Mouse (Mus musculus): Measurements from ENCODE around the gene Znrf3. TPM values are rescaled to one million over a fixed set of nuclear protein-coding genes. Genes with fewer than 3 reads are reported as not detected.

Gene Znrf3
- polyA plus RNA-seq, 1 experiment from 2014 or later: 5.4 TPM

DNA sequence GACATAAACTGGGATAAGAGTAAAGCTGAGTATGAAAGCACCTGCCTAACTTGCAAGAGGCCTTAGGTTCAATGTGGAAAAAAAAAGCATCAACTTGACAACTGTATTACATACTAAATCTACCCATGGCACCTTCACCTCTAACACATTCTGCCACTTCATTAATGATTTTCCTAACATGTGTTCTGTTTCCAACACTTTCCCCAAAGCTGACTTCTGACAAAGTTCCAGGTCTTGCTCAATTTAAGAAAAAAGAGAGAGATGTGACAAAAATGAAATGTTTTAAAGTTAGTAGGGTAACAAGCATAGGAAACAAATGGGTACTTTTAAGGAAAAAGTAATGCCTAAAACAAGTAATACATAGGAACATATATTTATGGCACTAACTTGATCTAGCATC, 76.2 kb downstream of the Znrf3 start:
- Histone ChIP-seq H3K9me3 (replicated peaks) (no peaks in the 10 kb centered on the region), H3K4me3 (no peak overlapping the region)
- no peak for ATAC-seq

DNA sequence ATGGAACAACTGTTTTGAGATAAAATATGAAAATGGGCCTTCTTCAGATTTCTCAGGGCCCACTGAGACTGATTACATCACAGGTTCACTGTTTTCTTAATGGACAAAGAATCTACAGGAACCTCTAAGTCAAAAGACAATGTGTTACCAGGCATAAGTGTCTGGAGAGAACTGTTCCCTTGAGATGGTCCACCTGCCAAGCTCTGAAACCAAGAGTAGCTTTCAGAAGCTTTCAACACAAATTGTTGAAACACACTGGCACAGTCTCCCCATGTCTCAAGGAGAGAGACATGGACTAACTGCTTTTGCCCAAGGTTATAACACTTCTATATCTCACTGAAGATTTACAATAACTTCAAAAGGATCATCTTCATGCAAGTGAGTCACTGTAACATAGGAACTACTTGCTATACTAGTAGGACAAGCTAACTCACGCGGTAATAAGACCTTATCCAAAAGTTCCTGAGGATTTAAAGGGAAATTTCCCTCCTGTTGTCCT, 89.3 kb downstream of the Znrf3 start:
- H3K27me3 ChIP-seq (replicated peaks): no peaks in the 10 kb centered on the region
- H3K9me3 ChIP-seq (replicated peaks): no peaks in the 10 kb centered on the region
- no peaks in the 10 kb centered on the region for H3K36me3 ChIP-seq
- H3K27ac ChIP-seq: no peak overlapping the region
- no peak overlapping the region for H3K4me2 ChIP-seq
- no peak overlapping the region for H3K9ac ChIP-seq
- no peak overlapping the region for H3K4me3 ChIP-seq
- 0 out of 2 replicates have a peak, but pooled peaks cover 7% of the 10 kb centered on the region for H3K4me1 ChIP-seq
- no peak for ATAC-seq
- WGBS (ENCODE audit: insufficient replicate concordance): 77% methylated on average over 2 of the region's 2 CpGs

More for the DNA sequence above, 76.2 kb downstream of the Znrf3 start:
- H3K27ac ChIP-seq: no peak overlapping the region
- H3K4me1 ChIP-seq: peaks cover 12% of the 10 kb centered on the region
- H3K4me2 ChIP-seq: no peak overlapping the region
- no peaks in the 10 kb centered on the region for H3K36me3 ChIP-seq
- no peak overlapping the region for H3K9ac ChIP-seq
- H3K27me3 ChIP-seq (replicated peaks): no peaks in the 10 kb centered on the region

DNA sequence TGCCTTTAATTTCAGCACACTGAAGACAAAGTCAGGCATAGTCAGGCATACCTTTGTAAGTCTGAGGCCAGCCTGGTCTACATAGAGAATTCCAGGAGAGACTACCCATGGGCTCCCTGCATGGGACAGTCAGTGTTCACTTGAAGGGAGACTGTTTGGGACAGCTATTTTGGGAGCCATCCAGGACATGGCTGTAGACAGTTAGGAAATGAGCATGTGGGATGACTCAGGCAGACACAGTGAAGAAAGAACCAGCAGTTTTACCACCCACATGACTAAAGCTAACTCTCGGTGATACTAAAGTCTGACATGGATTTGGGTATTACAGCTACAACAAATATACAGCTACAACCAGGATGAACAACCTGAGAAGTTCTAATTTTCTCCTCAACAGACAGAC, 89.9 kb downstream of the Znrf3 start:
- Histone ChIP-seq H3K9ac (no peak overlapping the region), H3K4me2 (no peak overlapping the region), H3K27ac (no peak overlapping the region), H3K27me3 (replicated peaks) (no peaks in the 10 kb centered on the region), H3K36me3 (no peaks in the 10 kb centered on the region), H3K4me3 (no peak overlapping the region), H3K4me1 (0 out of 2 replicates have a peak, but pooled peaks cover 7% of the 10 kb centered on the region), H3K9me3 (replicated peaks) (no peaks in the 10 kb centered on the region)
- 74% methylated on average over 1 of the region's 1 CpGs for WGBS (ENCODE audit: insufficient replicate concordance)
- ATAC-seq: no peak

DNA sequence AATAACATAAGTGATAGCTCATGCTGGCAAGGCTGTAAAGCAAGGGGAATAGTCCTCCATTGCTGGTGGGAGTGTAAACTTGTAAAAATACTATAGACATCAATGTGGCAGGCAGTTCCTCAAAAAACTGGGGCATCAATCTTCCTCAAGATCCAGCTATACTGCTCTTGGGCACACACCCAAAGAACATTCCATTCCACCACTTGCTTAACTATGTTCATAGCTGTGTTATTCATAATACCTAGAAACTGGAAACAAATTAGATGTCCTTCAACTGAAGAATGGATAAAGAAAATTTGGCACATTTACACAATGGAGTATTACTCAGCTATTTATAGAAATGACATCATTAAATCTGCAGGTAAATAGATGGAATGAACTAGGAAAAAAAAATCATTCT, 91.6 kb downstream of the Znrf3 start:
- ATAC-seq: no peak
- 0 out of 2 replicates have a peak, but pooled peaks cover 9% of the 10 kb centered on the region for H3K4me1 ChIP-seq
- no peaks in the 10 kb centered on the region for H3K36me3 ChIP-seq
- H3K9ac ChIP-seq: no peak overlapping the region
- H3K9me3 ChIP-seq (replicated peaks): no peaks in the 10 kb centered on the region
- no peak overlapping the region for H3K4me3 ChIP-seq
- H3K27me3 ChIP-seq (replicated peaks): no peaks in the 10 kb centered on the region
- H3K4me2 ChIP-seq: no peak overlapping the region
- no peak overlapping the region for H3K27ac ChIP-seq

DNA sequence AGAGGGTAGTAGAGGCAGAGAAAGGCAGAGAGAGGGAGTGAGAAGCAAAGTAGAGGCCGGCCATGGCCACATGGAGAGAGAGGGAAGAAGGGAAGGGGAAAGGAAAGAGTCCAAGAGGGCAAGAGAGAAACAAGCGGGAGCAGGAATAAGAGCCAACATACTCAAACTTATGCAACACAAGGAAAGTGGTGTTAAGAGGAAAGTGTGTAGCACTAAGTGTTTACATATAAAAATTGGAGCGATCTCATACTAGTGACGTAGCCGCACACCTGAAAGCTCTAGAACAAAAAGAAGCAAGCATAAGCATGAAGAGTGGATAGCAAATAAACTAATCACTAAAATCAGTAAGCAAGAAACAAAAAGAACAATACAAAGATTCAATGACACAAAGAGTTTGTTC, 95.2 kb downstream of the Znrf3 start:
- Histone ChIP-seq H3K4me3 (no peak overlapping the region), H3K27me3 (replicated peaks) (no peaks in the 10 kb centered on the region), H3K9me3 (replicated peaks) (no peaks in the 10 kb centered on the region), H3K36me3 (no peaks in the 10 kb centered on the region), H3K4me1 (peaks cover 13% of the 10 kb centered on the region; the same call in 1 of the 2 replicates), H3K4me2 (no peak overlapping the region), H3K27ac (no peak overlapping the region), H3K9ac (no peak overlapping the region)
- 72% methylated on average over 5 of the region's 5 CpGs for WGBS (ENCODE audit: insufficient replicate concordance)
- ATAC-seq: no peak

DNA sequence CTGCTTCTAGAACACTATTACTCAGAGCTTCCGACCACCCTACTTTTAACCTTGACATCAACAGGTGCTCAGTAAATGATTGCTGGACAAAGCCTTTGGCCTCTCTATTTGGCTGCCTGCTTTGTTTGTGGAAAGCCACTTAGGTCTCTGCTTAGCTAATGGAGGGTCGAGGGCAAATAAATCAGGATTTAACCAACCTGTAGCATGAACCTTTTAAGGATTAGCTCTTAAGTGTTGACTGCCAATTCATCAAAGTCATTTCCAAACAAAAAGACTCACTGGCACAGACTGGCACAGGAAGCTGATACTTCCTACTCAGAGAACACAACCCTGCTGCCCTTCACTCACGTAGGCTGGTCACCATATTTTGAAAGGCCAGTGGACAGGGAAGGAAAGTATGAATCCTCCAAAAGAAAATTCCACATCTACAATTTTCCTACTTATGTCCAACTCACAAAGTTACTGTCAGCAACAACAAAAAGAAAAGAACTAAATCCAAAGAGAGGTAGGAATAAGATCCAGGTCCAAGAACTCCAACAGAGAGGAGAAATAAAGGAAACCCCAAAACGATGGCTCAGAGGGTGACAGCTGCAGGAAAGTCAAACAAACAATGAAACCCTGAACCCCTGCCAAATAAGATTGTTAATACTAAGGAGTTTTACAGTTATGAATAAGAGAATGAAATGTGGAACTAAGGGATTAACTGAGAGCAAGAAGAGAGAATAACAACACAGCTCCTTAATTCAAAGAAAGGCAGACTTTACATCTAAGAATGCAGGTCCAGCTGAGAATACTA, 97.6 kb downstream of the Znrf3 start:
- Histone ChIP-seq H3K4me3 (no peak overlapping the region), H3K4me1 (peaks cover 13% of the 10 kb centered on the region; the same call in 1 of the 2 replicates), H3K9ac (no peak overlapping the region), H3K4me2 (no peak overlapping the region), H3K27ac (no peak overlapping the region), H3K9me3 (replicated peaks) (no peaks in the 10 kb centered on the region), H3K36me3 (no peaks in the 10 kb centered on the region), H3K27me3 (replicated peaks) (no peaks in the 10 kb centered on the region)
- ATAC-seq: no peak
- WGBS (ENCODE audit: insufficient replicate concordance): 56% methylated on average over 4 of the region's 4 CpGs

DNA sequence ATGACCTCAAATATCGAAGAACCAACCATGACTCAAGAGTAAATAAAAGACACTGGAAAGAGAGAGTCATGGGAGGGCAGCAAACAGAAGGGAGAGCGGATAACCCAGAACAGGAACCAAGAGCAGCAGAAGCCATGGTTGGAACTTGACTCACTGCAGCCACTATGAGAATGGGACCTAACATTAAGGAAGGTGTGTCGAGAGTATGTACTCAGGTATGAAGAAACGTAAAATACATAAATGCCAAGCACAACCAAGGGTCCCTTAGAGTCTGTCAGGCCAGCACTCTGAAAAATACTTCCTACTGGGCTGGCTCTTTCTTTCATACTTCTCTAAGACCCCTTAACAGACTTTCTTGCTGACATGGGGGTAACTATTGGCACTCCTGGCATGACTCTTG, 100.9 kb downstream of the Znrf3 start:
- Histone ChIP-seq H3K4me3 (no peak overlapping the region), H3K9me3 (replicated peaks) (no peaks in the 10 kb centered on the region)
- 85% methylated on average over 4 of the region's 4 CpGs for whole genome bisulfite sequencing (ENCODE audit: insufficient replicate concordance)

DNA sequence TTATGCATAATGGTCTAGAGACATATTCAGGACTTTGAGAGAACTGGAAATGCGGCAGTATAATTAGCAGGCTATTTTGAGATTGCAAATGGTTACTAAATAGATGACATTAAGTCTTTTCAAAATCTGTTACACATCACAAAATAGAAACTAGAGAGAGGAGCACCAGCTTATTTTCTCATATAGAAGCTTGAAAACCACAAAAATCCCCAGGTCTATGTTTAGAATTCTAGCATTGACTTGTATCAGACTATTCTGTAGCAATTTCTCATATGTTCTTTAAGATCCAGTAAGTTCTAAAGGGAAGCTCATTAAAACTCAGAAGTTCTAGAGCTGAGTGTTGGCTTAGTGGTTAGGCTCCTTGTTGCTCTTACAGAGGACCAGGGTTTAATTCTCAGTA, 104.9 kb downstream of the Znrf3 start:
- Histone ChIP-seq H3K27ac (no peak overlapping the region), H3K9ac (no peak overlapping the region), H3K4me1 (peaks cover 3% of the 10 kb centered on the region; the same call in 1 of the 2 replicates), H3K36me3 (no peaks in the 10 kb centered on the region), H3K9me3 (replicated peaks) (no peaks in the 10 kb centered on the region), H3K27me3 (replicated peaks) (no peaks in the 10 kb centered on the region), H3K4me2 (no peak overlapping the region), H3K4me3 (no peak overlapping the region)
- no peak for ATAC-seq
- 88% methylated on average over 1 of the region's 1 CpGs for WGBS (ENCODE audit: insufficient replicate concordance)

More for the DNA sequence above, 100.9 kb downstream of the Znrf3 start:
- no peak overlapping the region for H3K9ac ChIP-seq
- no peaks in the 10 kb centered on the region for H3K36me3 ChIP-seq
- H3K4me2 ChIP-seq: no peak overlapping the region
- no peaks in the 10 kb centered on the region for H3K27me3 ChIP-seq (replicated peaks)
- ATAC-seq: no peak
- peaks cover 13% of the 10 kb centered on the region; the same call in 1 of the 2 replicates for H3K4me1 ChIP-seq
- no peak overlapping the region for H3K27ac ChIP-seq

DNA sequence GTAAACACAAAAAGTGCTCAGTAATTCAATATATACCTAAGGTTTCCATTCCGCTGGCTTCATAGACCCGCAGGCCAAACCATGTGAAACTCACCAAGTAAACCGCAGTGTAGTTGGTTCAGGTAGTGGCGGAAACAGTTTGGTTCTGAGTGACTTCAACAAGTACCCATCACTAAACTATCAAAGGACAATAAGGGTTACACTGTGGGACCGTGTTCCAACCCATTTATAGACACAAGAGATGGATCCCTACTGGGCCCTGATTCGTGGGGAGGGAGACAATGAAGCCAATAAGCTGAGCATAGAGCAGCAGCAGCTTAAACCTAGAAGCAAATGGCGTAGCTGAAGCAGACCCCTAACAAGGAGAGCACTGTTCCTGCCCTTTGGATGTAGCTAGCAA, 107.8 kb downstream of the Znrf3 start:
- ATAC-seq: no peak
- H3K27ac ChIP-seq: no peak overlapping the region
- no peaks in the 10 kb centered on the region for H3K9me3 ChIP-seq (replicated peaks)
- H3K27me3 ChIP-seq (replicated peaks): no peaks in the 10 kb centered on the region
- no peaks in the 10 kb centered on the region for H3K36me3 ChIP-seq
- no peak overlapping the region for H3K4me2 ChIP-seq
- H3K9ac ChIP-seq: no peak overlapping the region
- 81% methylated on average over 7 of the region's 7 CpGs for WGBS (ENCODE audit: insufficient replicate concordance)
- H3K4me1 ChIP-seq: peaks cover 7% of the 10 kb centered on the region; the same call in 1 of the 2 replicates
- no peak overlapping the region for H3K4me3 ChIP-seq

DNA sequence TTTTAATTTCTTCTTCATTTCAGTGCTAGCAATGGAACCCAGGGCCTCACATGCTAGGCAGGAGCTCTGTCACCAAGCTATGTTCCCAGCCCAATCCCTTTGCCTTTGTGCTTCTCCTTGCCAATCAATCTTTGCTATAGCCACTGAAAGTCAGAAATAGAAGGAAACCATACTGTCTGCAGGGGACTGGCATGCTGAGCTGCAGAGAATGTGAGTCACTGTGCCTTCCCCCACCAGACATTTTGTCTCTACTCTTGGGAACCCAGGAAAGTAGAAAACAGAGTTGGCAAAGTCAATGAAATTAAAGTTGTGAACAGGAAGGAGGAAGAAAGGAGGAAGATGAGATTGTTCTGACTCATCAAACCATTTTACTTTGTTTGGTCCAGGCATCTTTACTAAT, 108.4 kb downstream of the Znrf3 start:
- Histone ChIP-seq H3K9ac (no peak overlapping the region), H3K4me1 (peaks cover 7% of the 10 kb centered on the region; the same call in 1 of the 2 replicates), H3K36me3 (no peaks in the 10 kb centered on the region), H3K9me3 (replicated peaks) (no peaks in the 10 kb centered on the region), H3K4me2 (no peak overlapping the region), H3K27ac (no peak overlapping the region), H3K27me3 (replicated peaks) (no peaks in the 10 kb centered on the region), H3K4me3 (no peak overlapping the region)
- no peak for ATAC-seq

DNA sequence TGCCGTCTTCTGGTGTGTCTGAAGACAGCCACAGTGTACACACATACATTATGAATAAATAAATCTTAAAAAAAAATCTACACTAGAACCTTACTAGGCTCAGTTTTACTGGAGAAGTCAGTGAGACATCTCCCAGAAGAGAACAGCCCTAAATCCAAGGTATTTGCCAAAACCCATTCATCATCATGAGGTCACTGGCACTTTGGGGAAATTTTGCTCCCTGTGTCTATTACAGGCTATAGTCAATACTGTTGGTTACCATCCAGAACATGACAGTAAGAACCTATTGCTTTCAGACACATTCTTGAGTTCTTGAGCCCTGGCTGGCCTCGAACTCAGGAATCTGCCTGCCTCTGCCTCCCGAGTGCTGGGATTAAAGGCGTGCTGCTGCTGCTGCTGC, 113.8 kb downstream of the Znrf3 start:
- WGBS (ENCODE audit: insufficient replicate concordance): 83% methylated on average over 4 of the region's 4 CpGs
- H3K4me2 ChIP-seq: no peak overlapping the region
- H3K36me3 ChIP-seq: peaks cover 8% of the 10 kb centered on the region; the same call in 1 of the 2 replicates
- no peak for ATAC-seq
- no peak overlapping the region for H3K27ac ChIP-seq
- no peaks in the 10 kb centered on the region for H3K9me3 ChIP-seq (replicated peaks)
- no peaks in the 10 kb centered on the region for H3K27me3 ChIP-seq (replicated peaks)
- H3K4me3 ChIP-seq: no peak overlapping the region
- H3K9ac ChIP-seq: no peak overlapping the region
- H3K4me1 ChIP-seq: peaks cover 7% of the 10 kb centered on the region; the same call in 1 of the 2 replicates

DNA sequence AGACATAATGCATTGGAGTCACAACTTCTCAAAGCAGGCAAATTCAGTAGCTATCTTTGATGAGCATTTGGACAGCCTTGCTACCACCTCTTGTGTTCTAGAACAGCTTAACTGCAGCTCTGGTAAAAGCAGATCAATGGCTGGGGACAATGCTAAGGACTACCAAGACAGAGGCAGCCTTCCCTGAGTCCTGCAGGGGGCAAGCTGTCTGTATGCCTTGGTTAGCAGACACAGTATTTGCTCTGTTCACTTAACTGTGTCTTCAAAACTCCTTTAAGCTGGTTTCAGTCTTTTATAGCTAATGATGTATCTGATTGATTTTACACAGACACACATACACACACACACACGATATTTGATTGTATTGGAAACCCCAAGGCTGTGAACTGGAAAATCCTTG, 117.0 kb downstream of the Znrf3 start:
- no peaks in the 10 kb centered on the region for H3K9me3 ChIP-seq (replicated peaks)
- no peaks in the 10 kb centered on the region for H3K27me3 ChIP-seq (replicated peaks)
- no peak overlapping the region for H3K4me3 ChIP-seq
- peaks cover 8% of the 10 kb centered on the region; the same call in 1 of the 2 replicates for H3K36me3 ChIP-seq
- H3K27ac ChIP-seq: no peak overlapping the region
- ATAC-seq: no peak
- WGBS (ENCODE audit: insufficient replicate concordance): 77% methylated on average over 1 of the region's 1 CpGs
- no peaks in the 10 kb centered on the region for H3K4me1 ChIP-seq
- H3K9ac ChIP-seq: no peak overlapping the region
- H3K4me2 ChIP-seq: no peak overlapping the region

Data from liver, embryonic 12.5 days (tissue).